Comparison of ENCODE assay signal across 23 mouse cellular contexts in the genomic region with DNA sequence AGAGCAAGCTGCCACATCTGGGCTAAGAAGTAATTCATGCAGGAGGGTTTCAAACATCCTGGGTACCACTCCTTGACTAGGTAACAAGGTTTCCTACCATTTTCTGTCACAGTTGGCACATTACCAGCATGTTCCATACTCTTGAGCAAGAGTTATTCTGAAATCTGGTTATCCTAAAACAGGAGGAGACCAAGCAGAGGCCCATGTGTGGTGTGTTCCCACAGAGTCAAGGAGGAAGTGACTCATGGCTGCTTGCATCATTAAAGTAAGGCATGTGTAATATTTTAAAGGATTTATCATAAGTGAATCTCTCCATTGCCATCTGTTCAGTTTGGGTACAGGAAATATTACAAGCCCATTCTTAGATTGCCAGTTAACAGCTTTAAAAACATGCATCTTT. TPM values are rescaled to one million over a fixed set of nuclear protein-coding genes. Genes with fewer than 3 reads are reported as not detected.
DNase-seq lines count a peak whose midpoint lies in the region; ATAC-seq and TF ChIP-seq lines count a peak whose summit lies in the region.
"Had no signal": no experiment of that assay in that cellular context is flagged by ENCODE, and none has a peak within 500 bp of the region (broad histone marks: within the 10 kb centered on the region; RNA-seq: fewer than 3 reads in every experiment).

No protein-coding gene starts in this region.

- peak; percentile 58 to 81 for ATAC-seq in hematopoietic stem cell, adult 5-6 weeks (replicated peaks in 1 of 2; ENCODE audit: insufficient read depth in 1 of 2, low FRiP score in 2 of 2, low TSS enrichment in 1 of 2, low read depth in 1 of 2, poor library complexity in 2 of 2, severe bottlenecking in 2 of 2)
- ATAC-seq in intestine, embryonic 15.5 days: no peak
- ATAC-seq in hindbrain, postnatal 0 days: no peak
- ATAC-seq: intestine, embryonic 16.5 days had no signal

- DNase-seq in layer of hippocampus, adult 18-20 months (ENCODE audit: low spot score in 2 of 2): peak; percentile 2 to 28
- no peak for DNase-seq in layer of hippocampus, postnatal 14 days (ENCODE audit: low spot score in 2 of 2)
- DNase-seq in 416B (ENCODE audit: low read depth): peak; percentile 98
- peak; percentile 17 for DNase-seq in Muller cell, postnatal 12 days (ENCODE audit: inconsistent ontology term)
- no peak for DNase-seq in heart, postnatal 10 days
- no peak for DNase-seq in hindbrain, postnatal 0 days (ENCODE audit: low spot score)
- DNase-seq: adrenal gland, adult 2 months; cerebellum, postnatal 14 days; embryo, embryonic 11 days; gastrocnemius, postnatal 25 days; heart, postnatal 14 days; lung, adult 2 months; lung, postnatal 4 days; retina, postnatal 1 day; thymus, postnatal 14 days had no signal

- no peak for TF ChIP-seq CTCF in hindbrain, postnatal 0 days (IDR thresholded peaks at IDR 0.05; ENCODE audit: low read depth)

- no peak overlapping the region for H3K27ac ChIP-seq in intestine, embryonic 15.5 days
- H3K27ac ChIP-seq in hindbrain, postnatal 0 days: no peak overlapping the region
- H3K27ac ChIP-seq: hindbrain, embryonic 13.5 days had no signal

- no peak overlapping the region for H3K9ac ChIP-seq in intestine, embryonic 15.5 days
- no peak overlapping the region for H3K9ac ChIP-seq in hindbrain, postnatal 0 days (replicated peaks; ENCODE audit: low read length)
- H3K9ac ChIP-seq: hindbrain, embryonic 13.5 days had no signal

- no peak overlapping the region for H3K4me2 ChIP-seq in intestine, embryonic 15.5 days (replicated peaks)
- H3K4me2 ChIP-seq in hindbrain, postnatal 0 days (ENCODE audit: low read depth, low read length): no peak overlapping the region
- H3K4me2 ChIP-seq: heart, embryonic 11.5 days; hindbrain, embryonic 13.5 days; liver, embryonic 11.5 days; midbrain, embryonic 11.5 days had no signal

- no peaks in the 10 kb centered on the region for H3K9me3 ChIP-seq in intestine, embryonic 15.5 days
- H3K9me3 ChIP-seq in hindbrain, postnatal 0 days (ENCODE audit: low read length): no peaks in the 10 kb centered on the region
- H3K9me3 ChIP-seq: hindbrain, embryonic 13.5 days had no signal

- H3K27me3 ChIP-seq in intestine, embryonic 15.5 days (replicated peaks): no peaks in the 10 kb centered on the region; the same call in 1 of the 2 replicates
- no peaks in the 10 kb centered on the region for H3K27me3 ChIP-seq in hindbrain, postnatal 0 days (ENCODE audit: insufficient read depth, low read length)

- no peaks in the 10 kb centered on the region for H3K4me1 ChIP-seq in intestine, embryonic 15.5 days (replicated peaks)
- no peaks in the 10 kb centered on the region for H3K4me1 ChIP-seq in hindbrain, postnatal 0 days (ENCODE audit: insufficient read depth, low read length)
- H3K4me1 ChIP-seq: hindbrain, embryonic 13.5 days had no signal

- no peak overlapping the region for H3K4me3 ChIP-seq in intestine, embryonic 15.5 days (replicated peaks)
- H3K4me3 ChIP-seq in hindbrain, postnatal 0 days (ENCODE audit: low read length): no peak overlapping the region
- H3K4me3 ChIP-seq: hindbrain, embryonic 13.5 days had no signal

- intact Hi-C loops in heart, postnatal 10 days (cut with DNase I): loop anchor here (10.0 kb wide), 1 partner anchor 1291 kb away; no protein-coding TSS in a partner anchor

- H3K36me3 ChIP-seq in intestine, embryonic 15.5 days: no peaks in the 10 kb centered on the region
- no peaks in the 10 kb centered on the region for H3K36me3 ChIP-seq in hindbrain, postnatal 0 days (ENCODE audit: insufficient read depth, low read length)
- H3K36me3 ChIP-seq: hindbrain, embryonic 13.5 days had no signal

RNA-seq across cellular contexts. Expression of gene Htr1b, which starts 7.7 kb away (rescaled TPM):
- total RNA-seq in layer of hippocampus, adult 18-20 months (2021): 10 to 100 TPM; 11.2 to 14.5 TPM
- 10 to 100 TPM; 10.1 to 10.2 TPM for total RNA-seq in layer of hippocampus, postnatal 14 days (2021)
- 0.15 and 0.19 TPM in 2 replicates for total RNA-seq in hematopoietic stem cell, adult 5-6 weeks (2017)
- 0.68 and 0.92 TPM in 2 replicates for polyA plus RNA-seq in intestine, embryonic 15.5 days (2015; fragmentation: Nextera tagmentation; extraction: Ambion mirVana)
- total RNA-seq in heart, postnatal 10 days (2021): under 1 TPM; 0.10 TPM
- total RNA-seq in hindbrain, postnatal 0 days (2014; rRNA removed): 25.6 and 30.4 TPM in 2 replicates
- 5.0 and 5.3 TPM in 2 replicates for polyA plus RNA-seq in hindbrain, postnatal 0 days (2015; fragmentation: Nextera tagmentation; extraction: Ambion mirVana)
- polyA plus RNA-seq: testis, adult 2 months had no signal

Comparison
In these comparisons a context has a peak if more than half of its experiments do, and no peak if none do; other contexts are left out.
1. DNase-seq: peak in layer of hippocampus, adult 18-20 months (2 of 2), 416B (single experiment) and Muller cell, postnatal 12 days (single experiment); none in layer of hippocampus, postnatal 14 days (0 of 2), heart, postnatal 10 days (0 of 2) and hindbrain, postnatal 0 days (single experiment).
2. ATAC-seq: peak in hematopoietic stem cell, adult 5-6 weeks (2 of 2); none in intestine, embryonic 15.5 days (single experiment) and hindbrain, postnatal 0 days (single experiment).